Mouse (Mus musculus): ENCODE results near the gene Hif3a.

- TF ChIP-seq GATA1 (IDR thresholded peaks at IDR 0.05; ENCODE audit: borderline replicate concordance, low read length) (no peak), FLI1 (IDR thresholded peaks at IDR 0.05; ENCODE audit: low read length) (no peak)
Observed at GRCm38 (mm10) chr7:16988405-16988804, 73.8 kb downstream of the Hif3a start.
